Mouse (Mus musculus) adrenal gland, adult 2 months (tissue): ENCODE data around the gene Tgds. TPM values are rescaled to one million over a fixed set of nuclear protein-coding genes. Genes with fewer than 3 reads are reported as not detected.

Experiments
- polyA plus RNA-seq: library from polyadenylated mRNA; depleted of rRNA; stranded (reverse); fragments of >200 nt; gene quantifications from 2 replicates; pipeline ENCODE4 v1.2.3, GENCODE M21; 2012; rRNA removed
- total RNA-seq, 2 experiments: library from RNA; stranded (reverse); gene quantifications; 2 replicates each; pipeline ENCODE4 v1.2.3; 2021

Gene Tgds
- total and polyA plus RNA-seq, 3 experiments, result 3.7 to 16.4 (median 15.0) TPM

Other genes starting within 250 kb of the Tgds start
- under 1 TPM in 1 of 2 experiments, not detected in 1; 0.52 TPM for gene Dct, start 80.5 kb downstream of the Tgds start, total RNA-seq
- 0.18 and 0.25 TPM in 2 replicates for gene Dct, start 80.5 kb downstream of the Tgds start, polyA plus RNA-seq
- 10 to 100 TPM; 27.0 to 31.8 TPM for gene Gpr180, start 4.4 kb upstream of the Tgds start, total RNA-seq
- 34.8 and 36.4 TPM in 2 replicates for gene Gpr180, start 4.4 kb upstream of the Tgds start, polyA plus RNA-seq
- gene Sox21, start 104.3 kb upstream of the Tgds start, total RNA-seq, result not detected
- 0.17 and 0.23 TPM in 2 replicates for gene Sox21, start 104.3 kb upstream of the Tgds start, polyA plus RNA-seq
- not detected for gene Gm9376, start 134.2 kb upstream of the Tgds start, total RNA-seq
- gene Gm9376, start 134.2 kb upstream of the Tgds start, polyA plus RNA-seq, result not detected in 2 replicates